Mouse (Mus musculus) neutrophil, adult 5-6 weeks (primary cell): ENCODE measurements around the gene U2af1l4. TPM values are rescaled to one million over a fixed set of nuclear protein-coding genes. Genes with fewer than 3 reads are reported as not detected.

Source experiments
- ATAC-seq: fragments of 151-379, 151-347 bp; 2 replicates; pipeline ENCODE4 v1.8.0; 2017; ENCODE audit warnings: mild to moderate bottlenecking, moderate TSS enrichment; ENCODE audit not compliant: insufficient number of reproducible peaks, poor library complexity, low FRiP score, severe bottlenecking; ENCODE audit errors: extremely low read depth
- total RNA-seq: library from RNA; stranded (forward); fragments of 200-1000 nt; gene quantifications from 2 replicates; pipeline ENCODE4 v1.2.3, GENCODE M21; 2017

Gene U2af1l4
- total RNA-seq, 1 experiment from 2014 or later: 67.3 TPM

GRCm38 (mm10) chr7:30579950-30580349 lies 16.8 kb downstream of the U2af1l4 start:
- no peak for ATAC-seq

- no peak for ATAC-seq
These were observed 18.4 kb downstream of the U2af1l4 start for GRCm38 (mm10) chr7:30581547-30581946.

DNA sequence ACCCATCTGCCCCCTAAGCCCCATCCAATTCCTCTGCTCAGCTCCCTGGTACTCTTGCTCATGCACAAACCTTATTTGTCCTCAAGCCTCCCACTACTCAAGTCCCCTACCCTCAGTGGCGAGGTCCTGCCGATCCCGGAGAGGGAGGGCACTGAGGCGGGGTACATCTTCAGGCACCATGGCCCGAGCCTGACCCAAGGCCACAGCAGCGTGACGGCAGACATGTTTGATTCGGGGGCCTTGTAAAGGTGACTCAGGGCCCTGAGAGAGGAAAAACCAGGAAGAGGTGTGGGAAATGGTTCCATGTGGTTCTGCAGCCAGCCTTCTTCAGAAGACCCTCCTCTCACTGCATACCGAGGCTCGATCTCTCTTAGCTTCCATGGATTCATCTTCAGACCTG lies 21.2 kb downstream of the U2af1l4 start:
- ATAC-seq: no peak

DNA sequence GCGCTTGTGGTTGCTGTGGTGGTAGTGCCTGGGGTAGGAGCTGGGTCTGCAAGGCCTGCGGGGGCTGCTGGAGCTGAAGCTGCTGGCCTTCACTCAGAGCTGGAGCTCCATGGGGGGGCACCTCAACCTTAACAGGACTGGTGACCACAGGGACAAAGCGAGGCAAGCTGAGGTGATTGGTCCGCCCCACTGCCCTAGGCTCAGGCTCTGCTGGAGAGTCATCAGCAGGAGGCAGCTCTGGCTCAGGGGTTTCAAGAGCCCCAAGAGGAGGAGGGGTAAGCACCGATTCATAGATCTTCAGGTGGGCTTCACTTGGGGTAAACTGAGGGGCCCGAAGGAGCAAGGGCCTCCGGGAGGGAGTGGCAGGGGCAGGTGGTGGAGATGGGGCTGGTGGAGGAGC lies 22.1 kb downstream of the U2af1l4 start:
- ATAC-seq: no peak

GRCm38 (mm10) chr7:30586455-30587020 lies 23.4 kb downstream of the U2af1l4 start:
- ATAC-seq: no peak

DNA sequence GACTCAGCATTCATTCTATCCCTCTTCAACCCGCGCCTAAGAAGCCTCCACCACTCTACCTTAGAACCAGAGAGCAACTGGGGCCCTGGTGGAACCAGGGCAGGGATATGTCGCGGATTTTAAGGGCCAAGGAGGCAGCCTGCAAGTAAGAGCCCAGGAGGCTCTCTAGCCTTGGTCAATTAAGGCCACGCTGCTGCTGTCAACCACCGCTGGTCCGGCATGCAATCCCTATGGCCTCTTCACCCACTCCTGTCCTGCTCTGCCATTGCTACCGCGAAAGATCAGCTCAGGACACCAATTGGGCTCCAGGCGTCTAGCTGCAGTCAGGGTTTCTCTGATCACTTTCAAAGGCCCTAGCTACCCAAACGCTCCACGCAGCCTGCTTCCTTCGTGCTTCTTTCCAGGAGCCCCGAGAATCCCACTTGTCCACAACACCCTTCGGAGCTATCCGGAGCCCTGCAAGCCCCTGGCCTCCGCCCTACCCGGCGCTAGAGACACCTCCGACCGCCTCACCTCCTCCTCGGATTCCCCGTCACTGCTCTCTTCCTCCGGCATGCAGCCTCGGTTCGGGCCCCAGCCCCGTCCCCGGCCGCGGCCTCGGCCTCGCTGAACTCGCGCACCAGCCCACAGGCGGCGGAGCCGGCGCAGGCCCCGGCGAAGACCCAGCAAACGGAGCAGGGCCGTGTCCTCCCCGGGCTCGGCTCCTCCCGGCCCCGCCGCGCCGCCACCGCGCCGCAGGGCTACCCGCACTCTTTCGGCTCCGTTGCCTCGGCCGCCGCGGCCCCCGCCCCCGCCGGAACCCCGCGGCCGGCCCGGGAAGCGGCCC lies 25.0 kb downstream of the U2af1l4 start:
- no peak for ATAC-seq

DNA sequence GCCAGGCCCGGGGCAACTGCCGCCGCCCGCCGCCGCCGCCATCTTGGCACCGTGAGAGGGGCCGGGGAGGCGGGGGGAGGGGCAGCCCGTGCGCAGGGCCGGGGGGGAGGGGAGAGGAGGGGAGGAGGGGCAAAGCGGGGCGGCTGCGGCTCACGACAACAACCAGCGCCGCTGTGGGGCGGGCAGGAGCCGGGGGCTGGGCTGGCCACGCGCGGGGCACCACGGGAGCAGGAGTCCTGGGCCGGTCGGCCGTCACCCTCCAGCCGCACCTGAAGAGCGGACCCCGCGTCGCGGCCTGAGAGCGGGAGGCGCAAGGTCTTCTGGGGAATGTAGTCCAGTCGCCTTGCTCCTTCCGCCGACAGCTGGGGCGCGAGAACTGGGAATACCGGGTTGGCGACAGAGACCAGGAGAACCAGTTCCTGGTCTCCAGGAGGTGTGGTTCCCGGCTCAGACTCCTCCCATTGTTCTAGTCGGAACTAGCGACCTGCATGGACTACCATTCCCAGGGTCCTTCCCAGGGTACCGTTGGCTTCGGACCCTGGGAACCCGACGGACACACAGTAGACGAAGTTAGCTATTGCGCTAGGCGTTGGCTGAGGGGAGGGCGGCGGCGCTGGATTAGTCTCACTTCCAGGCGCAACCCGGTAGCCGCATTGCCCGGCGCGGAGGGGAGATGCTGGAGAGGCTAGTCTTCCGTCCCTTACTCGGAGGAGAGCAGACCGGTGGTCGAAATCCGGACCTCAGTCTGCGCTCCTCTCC lies 25.8 kb downstream of the U2af1l4 start, which contains the start of gene Kmt2b:
Gene Kmt2b (minus strand): TSS at position 51 of the 759 bp plus-strand sequence.
- ATAC-seq: peak; percentile 85

DNA sequence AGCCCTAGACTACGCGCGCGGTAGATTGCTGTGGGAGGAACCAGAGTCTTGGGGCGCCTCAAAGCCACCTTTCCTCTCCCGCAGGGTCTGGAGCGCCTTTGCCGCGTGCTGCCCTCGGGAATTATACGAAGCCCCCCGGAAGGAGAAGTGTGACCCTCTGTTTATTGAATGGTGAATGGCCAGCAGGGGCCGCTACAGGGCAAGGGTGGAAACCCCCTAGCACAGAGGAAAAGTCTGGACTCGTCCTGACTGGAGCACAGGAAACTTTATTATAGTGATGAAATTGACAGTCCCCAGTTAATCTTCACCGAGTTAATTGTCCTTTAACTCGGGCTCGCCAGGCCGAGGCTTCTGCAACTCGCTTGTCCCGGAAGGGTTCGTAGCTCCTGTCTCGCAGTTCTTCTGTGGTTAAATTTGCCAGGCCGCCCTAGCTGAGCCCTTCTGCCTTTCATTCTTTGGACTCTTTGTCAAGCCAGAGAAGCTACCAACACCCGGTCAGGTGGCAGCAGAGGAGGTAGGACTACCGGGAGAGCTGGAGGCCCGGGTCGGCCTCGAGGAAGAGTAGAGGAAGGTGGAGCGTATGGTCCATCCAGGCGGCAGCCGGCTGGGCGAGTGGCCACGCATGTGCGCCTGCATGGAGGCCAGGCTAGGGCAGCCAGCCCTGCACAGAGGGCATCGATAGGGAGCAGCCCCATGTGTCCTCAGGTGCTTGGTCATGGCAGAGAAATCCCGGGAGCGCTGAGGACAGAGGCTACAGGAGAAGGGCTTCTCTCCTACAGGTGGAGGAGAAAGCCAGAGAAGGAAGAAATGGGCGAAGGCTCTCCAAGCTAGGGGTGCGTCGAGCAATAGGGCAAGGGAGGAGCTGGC lies 26.6 kb downstream of the U2af1l4 start:
- peak; percentile 36; the same call in 1 of the 2 replicates for ATAC-seq

GRCm38 (mm10) chr7:30590927-30591604 lies 28.0 kb downstream of the U2af1l4 start:
- ATAC-seq: no peak

GRCm38 (mm10) chr7:30591605-30591951 lies 28.5 kb downstream of the U2af1l4 start:
- no peak for ATAC-seq

- ATAC-seq: no peak
These were observed 29.8 kb downstream of the U2af1l4 start for GRCm38 (mm10) chr7:30592772-30593423.

- no peak for ATAC-seq
These were observed 30.7 kb downstream of the U2af1l4 start for GRCm38 (mm10) chr7:30593579-30594509.

- ATAC-seq: no peak
These were observed 31.5 kb downstream of the U2af1l4 start for GRCm38 (mm10) chr7:30594510-30595024.

GRCm38 (mm10) chr7:30596093-30596492 lies 33.0 kb downstream of the U2af1l4 start:
- ATAC-seq: no peak

- ATAC-seq: no peak
These were observed 33.7 kb downstream of the U2af1l4 start for GRCm38 (mm10) chr7:30596811-30597210.

DNA sequence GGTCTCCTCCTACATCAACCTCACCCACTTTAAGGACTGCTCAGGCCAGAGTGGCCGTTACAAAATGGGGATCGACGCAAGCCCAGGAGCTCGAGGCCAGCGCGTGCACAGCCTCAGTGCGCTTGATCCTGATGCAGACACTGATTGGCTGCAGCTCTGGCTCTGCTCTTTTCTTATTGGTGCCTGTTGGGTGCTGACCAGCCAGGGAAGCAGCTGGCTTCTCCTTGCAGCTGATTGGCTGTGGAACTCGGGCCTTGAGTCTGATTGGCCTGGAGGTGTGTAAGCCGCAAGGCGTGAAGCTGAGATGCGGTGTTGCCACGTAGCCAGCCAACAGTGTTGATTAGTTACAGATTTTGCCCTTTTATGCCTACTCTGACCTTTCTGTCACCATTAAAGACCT lies 35.7 kb downstream of the U2af1l4 start, which contains the start of gene Zbtb32:
Gene Zbtb32 (minus strand): TSS at position 124 of the 400 bp plus-strand sequence.
- no peak for ATAC-seq

DNA sequence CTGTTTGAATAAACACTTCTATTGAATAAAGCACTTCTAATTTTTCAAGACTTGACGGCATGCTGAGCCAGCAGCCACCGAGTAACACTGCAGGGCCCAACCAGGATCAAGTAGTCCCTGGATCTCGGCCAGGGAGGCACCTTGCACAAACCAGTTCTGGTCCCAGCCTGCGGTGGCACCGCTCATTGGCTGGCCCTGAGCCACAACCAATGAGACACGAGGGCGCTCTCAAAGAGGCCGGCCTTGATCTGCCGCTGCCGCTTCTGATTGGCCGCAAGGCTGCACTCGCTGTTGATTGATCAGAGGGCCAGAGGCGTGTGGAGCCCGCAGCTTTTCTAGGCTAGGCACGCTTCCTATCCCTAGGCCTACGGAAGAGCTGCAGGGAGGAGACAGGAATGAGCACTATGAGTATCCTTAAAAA lies 36.8 kb downstream of the U2af1l4 start:
- peak; percentile 62; the same call in 1 of the 2 replicates for ATAC-seq
